Mouse (Mus musculus) monocyte, adult 2 months (primary cell): ENCODE measurements around the gene Zfyve19.
A peak's percentile ranks its signal among the peaks of the same experiment; 100 is the strongest.

Source experiments
- DNase-seq, 2 experiments: peaks; one replicate each; pipeline ENCODE4 v3.0.0; 2022; ENCODE audit warnings: low spot score in 2 of 2, low read depth in 1 of 2

Gene Zfyve19

GRCm38 (mm10) chr2:119250826-119251478 is 42.5 kb downstream of the Zfyve19 start:
- DNase-seq: peak; percentile 46 to 71

- DNase-seq: no peak
Measured at GRCm38 (mm10) chr2:119254976-119255375, 46.6 kb downstream of the Zfyve19 start.

- no peak for DNase-seq
Measured at GRCm38 (mm10) chr2:119260518-119260917, 52.1 kb downstream of the Zfyve19 start.

GRCm38 (mm10) chr2:119261326-119261725 is 52.9 kb downstream of the Zfyve19 start:
- DNase-seq: no peak

GRCm38 (mm10) chr2:119262978-119263377 is 54.6 kb downstream of the Zfyve19 start:
- peak; percentile 37 to 81 for DNase-seq

DNA sequence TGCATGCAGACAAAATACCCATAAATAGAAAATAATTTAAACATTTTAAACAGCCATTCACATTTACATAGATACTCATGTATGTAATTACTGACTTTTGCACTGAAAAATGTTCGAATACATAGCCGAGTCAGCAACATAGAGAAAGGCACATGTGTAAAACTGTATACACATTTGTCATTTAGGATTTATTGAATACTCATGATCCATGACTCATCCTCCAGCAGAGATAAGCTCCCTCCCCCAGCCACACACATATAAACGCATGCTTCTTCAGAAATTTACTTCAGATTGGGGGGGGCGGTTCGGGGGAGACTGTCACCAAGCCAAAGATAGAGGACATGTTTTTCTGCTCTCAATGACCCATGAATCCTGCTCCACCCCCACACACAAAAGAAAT is 55.4 kb downstream of the Zfyve19 start:
- DNase-seq: no peak
